Mouse (Mus musculus) thymus, adult 2 months (tissue): ENCODE results near the gene Cd79a. TPM values are rescaled to one million over a fixed set of nuclear protein-coding genes. Genes with fewer than 3 reads are reported as not detected.
"Not testable (repeated sequence)": the region's sequence is repeated elsewhere in the genome, so short reads cannot be mapped to it uniquely, and the experiment has no call there.

Experiments
- DNase-seq: peaks from one replicate; pipeline ENCODE4 v3.0.0; 2021
- H3K27ac ChIP-seq: fragments of 200-500 bp; 2 replicates; pipeline ENCODE4 v1.5.1; 2012; ENCODE audit warnings: low read length, control low read depth; ENCODE audit not compliant: control insufficient read depth, insufficient read depth
- H3K27me3 ChIP-seq: fragments of 200-500 bp; 2 replicates; pipeline ENCODE4 v1.6.1; 2012; ENCODE audit warnings: mild to moderate bottlenecking, low read length, moderate library complexity, mixed read lengths; ENCODE audit not compliant: control insufficient read depth, insufficient read depth
- H3K36me3 ChIP-seq: fragments of 200-500 bp; 2 replicates; pipeline ENCODE4 v1.6.1; 2012; ENCODE audit warnings: mild to moderate bottlenecking, low read length, moderate library complexity; ENCODE audit not compliant: control insufficient read depth, insufficient read depth
- H3K4me1 ChIP-seq: fragments of 200-500 bp; replicated peaks from 2 replicates; pipeline ENCODE4 v1.6.1; 2012; ENCODE audit warnings: low read length; ENCODE audit not compliant: control insufficient read depth, insufficient read depth
- H3K4me3 ChIP-seq: fragments of 200-500 bp; 2 replicates; pipeline ENCODE4 v1.5.1; 2012; ENCODE audit warnings: mild to moderate bottlenecking, low read length, control low read depth, moderate library complexity; ENCODE audit not compliant: control insufficient read depth, insufficient read depth
- CTCF ChIP-seq: fragments of 200-500 bp; IDR thresholded peaks from 2 replicates; pipeline ENCODE4 v1.5.1; 2012; ENCODE audit warnings: mild to moderate bottlenecking, control low read depth, low read length, moderate library complexity, borderline replicate concordance; ENCODE audit not compliant: control insufficient read depth, poor library complexity, insufficient read depth; ENCODE audit errors: extremely low read depth
- POLR2A ChIP-seq: fragments of 200-500 bp; IDR thresholded peaks from 2 replicates; pipeline ENCODE4 v1.6.1; 2012; ENCODE audit warnings: mild to moderate bottlenecking, low read length, control low read depth, moderate library complexity; ENCODE audit not compliant: control insufficient read depth, poor library complexity, insufficient read depth; ENCODE audit errors: extremely low read depth
- WGBS: fragments of 180-500 bp; shearing (Covaris S2); methylation state at CpG from one replicate; pipeline ENCODE4 v1.1.7; 2018; 5-methylcytosine and 5-hydroxymethylcytosine counted together
- polyA plus RNA-seq: library from polyadenylated mRNA; depleted of rRNA; stranded (reverse); fragments of >200 nt; gene quantifications from 2 replicates; pipeline ENCODE4 v1.2.3, GENCODE M21; 2012

Cd79a gene
- polyA plus RNA-seq, 1 experiment: 38.2 TPM

DNA sequence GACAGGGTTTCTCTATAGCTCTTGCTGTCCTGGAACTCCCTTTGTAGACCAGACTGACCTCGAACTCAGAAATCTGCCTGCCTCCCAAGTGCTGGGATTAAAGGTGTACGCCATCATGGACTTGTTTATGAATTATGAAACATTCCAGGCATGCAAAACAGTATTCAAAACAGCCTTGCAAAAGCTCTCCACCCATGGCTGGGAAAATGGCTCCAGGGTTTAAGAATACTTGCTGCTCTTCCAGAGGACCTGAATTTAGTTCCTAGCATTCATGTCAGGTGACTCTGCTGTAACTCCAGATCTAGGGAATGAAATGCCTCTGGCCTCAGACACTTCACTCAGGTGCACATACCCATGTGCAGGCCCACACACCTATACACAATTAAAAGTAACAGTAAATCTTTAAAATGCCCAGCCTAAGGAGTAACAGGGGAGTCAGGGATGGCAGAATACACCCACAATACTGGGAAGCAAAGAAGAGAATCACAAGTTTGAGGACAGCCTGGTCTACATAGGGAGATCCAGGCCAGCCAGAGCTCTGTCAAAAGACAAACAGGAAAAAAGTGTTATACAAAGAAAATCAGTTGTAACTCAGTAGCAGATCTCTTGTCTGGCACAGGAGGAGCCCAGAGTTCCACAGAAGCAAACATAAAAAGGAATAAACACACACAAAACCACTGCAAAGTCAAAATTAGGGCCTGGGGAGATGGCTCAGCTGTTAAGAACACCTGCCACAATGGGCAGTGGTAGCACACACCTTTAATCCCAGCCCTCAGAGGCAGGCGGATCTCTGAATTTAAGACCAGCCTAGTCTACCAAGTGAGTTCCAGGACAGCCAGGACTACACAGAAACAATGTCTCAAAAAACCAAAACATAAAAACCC is 5.7 kb upstream of the Cd79a start:
- H3K36me3 ChIP-seq: peaks cover 36% of the 10 kb centered on the region
- no peaks in the 10 kb centered on the region for H3K27me3 ChIP-seq
- H3K27ac ChIP-seq: peak overlapping the region; percentile 60; the same call in 1 of the 2 replicates
- TF ChIP-seq CTCF (no peak), POLR2A (no peak)
- DNase-seq: no peak
- 77% methylated on average over 3 of the region's 3 CpGs for WGBS
- peaks cover 2% of the 10 kb centered on the region for H3K4me1 ChIP-seq
- H3K4me3 ChIP-seq: no peak overlapping the region

DNA sequence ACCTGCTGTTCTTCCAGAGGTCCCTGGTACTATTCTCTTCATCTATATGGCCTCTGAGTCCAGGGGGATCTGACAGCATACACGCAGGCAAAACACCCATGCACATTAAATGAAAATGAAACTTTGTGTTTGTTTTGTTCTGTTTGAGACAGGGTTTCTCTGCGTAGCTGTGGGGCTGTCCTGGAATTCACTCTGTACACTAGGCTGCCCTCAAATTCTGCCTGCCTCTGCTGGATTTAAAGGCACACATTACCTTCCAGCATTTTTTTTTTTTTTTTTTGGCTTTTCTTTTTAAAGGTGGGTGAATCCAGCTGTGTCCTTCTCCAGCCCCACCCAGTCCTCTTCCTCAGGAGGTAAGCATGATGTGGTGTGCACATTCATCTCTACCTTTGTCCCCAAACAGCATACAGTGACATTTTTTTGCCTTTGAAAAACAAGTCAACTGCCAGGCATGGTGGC is 5.0 kb upstream of the Cd79a start:
- H3K27me3 ChIP-seq: no peaks in the 10 kb centered on the region
- no peak overlapping the region for H3K4me3 ChIP-seq
- WGBS: 86% methylated on average over 2 of the region's 2 CpGs
- peaks cover under 1% of the 10 kb centered on the region; the same call in 1 of the 2 replicates for H3K4me1 ChIP-seq
- H3K36me3 ChIP-seq: peaks cover 29% of the 10 kb centered on the region
- no peak for DNase-seq
- peak overlapping the region; percentile 82 for H3K27ac ChIP-seq
- TF ChIP-seq CTCF (no peak), POLR2A (no peak)

DNA sequence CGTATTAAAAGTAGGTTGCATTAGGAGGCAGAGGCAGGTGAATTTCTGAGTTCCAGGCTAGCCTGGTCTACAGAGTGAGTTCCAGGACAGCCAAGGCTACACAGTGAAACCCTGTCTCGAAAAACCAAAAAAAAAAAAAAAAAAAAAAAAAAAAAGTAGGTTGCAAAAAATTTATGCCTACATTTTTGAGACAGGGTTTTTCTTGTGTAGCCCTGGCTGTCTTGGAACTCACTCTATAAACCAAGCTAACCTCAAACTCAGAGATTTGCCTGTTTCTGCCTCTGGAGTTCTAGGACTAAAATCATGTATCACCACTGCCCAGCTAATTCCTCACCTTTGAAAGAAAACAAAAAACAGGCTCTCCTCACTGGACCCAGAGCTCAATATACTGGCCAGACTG is 1.4 kb upstream of the Cd79a start:
- 90% methylated on average over 2 of the region's 2 CpGs for WGBS
- H3K36me3 ChIP-seq, H3K27ac ChIP-seq, DNase-seq, H3K4me3 ChIP-seq, H3K4me1 ChIP-seq, H3K27me3 ChIP-seq: not testable (repeated sequence)

DNA sequence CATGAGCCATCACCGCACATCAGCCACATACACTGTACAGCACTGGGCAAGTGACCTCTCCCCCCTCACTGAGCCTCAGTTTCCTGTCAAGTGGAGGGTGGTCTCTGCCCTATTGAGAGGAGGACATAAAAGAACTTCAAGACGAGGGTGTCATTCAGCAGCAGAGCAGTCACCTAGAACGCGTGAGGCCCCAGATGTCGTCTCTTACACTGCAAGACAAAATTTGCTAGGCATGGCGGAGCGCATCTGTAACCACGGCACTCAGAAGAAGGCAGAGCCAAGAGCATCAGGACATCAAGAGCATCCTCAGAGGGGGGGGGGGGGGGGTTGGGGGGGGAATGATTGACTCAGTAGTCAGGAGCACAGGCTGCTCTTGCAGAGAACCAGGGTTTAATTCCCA is 912 bp upstream of the Cd79a start:
- DNase-seq: no peak
- no peak overlapping the region for H3K4me3 ChIP-seq
- 79% methylated on average over 8 of the region's 8 CpGs for WGBS
- TF ChIP-seq POLR2A: no peak
- TF ChIP-seq CTCF: no peak
- no peaks in the 10 kb centered on the region for H3K27me3 ChIP-seq
- H3K36me3 ChIP-seq: no peaks in the 10 kb centered on the region
- H3K27ac ChIP-seq: no peak overlapping the region
- H3K4me1 ChIP-seq: peaks cover 3% of the 10 kb centered on the region; the same call in 1 of the 2 replicates

DNA sequence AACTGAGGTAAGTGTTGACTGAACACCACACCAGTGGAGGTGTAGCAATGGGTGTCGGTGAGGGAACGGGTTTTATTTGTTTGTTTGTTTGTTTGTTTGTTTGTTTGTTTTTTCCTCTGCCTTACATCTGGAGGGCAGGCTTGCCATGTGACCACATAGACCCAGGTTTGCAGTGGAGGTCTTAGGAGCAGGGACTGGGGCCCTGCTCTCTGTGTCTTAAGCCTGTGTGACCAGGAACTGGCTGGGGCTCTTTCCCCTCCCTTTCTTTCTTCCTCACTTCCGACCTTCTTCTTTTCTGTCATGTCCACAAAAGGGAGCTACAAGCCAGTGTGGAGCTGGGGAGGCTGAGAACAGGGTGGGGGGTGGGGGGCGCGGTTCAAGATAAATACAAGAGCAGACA is 778 bp downstream of the Cd79a start:
- Histone ChIP-seq H3K27me3 (no peaks in the 10 kb centered on the region), H3K4me3 (no peak overlapping the region), H3K4me1 (peaks cover 13% of the 10 kb centered on the region), H3K36me3 (no peaks in the 10 kb centered on the region), H3K27ac (no peak overlapping the region)
- WGBS: 88% methylated on average over 5 of the region's 5 CpGs
- TF ChIP-seq POLR2A (no peak), CTCF (no peak)
- DNase-seq: no peak

DNA sequence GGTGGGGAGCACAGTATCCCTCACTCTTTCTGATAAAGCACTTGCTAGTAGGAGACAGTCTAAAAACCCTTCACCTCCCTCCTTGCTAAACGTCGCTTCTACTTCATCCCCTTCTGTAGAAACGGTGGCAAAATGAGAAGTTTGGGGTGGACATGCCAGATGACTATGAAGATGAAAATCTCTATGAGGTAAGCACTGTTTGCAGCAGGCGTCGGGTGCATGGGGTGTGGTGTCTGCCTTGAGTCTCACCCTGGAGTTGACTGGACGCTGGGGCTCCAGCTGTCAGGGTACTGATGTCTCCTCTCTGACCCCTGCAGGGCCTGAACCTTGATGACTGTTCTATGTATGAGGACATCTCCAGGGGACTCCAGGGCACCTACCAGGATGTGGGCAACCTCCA is 3.9 kb downstream of the Cd79a start:
- Histone ChIP-seq H3K36me3 (no peaks in the 10 kb centered on the region), H3K4me3 (no peak overlapping the region), H3K4me1 (peaks cover 24% of the 10 kb centered on the region), H3K27ac (0 out of 2 replicates have a peak overlapping the region, but pooled peaks have one; percentile 9), H3K27me3 (no peaks in the 10 kb centered on the region)
- TF ChIP-seq POLR2A: no peak
- no peak for TF ChIP-seq CTCF
- WGBS: 75% methylated on average over 6 of the region's 6 CpGs
- DNase-seq: no peak

DNA sequence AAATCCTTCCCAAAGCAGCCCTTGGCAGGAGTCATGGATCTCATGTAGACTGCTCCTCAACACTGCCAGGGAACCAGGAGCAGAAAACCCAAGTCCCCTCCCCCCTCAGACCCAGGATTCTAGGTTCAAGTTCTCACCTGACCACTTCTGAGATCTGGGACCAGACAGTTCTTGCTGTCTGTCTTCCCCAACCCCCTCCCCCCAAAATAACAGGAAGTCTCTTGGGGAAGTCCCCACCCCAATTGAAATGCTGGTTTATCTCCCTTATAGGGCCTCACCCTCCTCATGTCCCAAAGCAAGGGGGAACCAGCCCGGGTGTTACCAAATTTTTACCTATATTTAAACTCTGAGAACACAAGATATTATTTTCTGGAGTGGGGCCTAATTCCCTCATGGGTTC is 4.7 kb downstream of the Cd79a start:
- Histone ChIP-seq H3K27ac (peak overlapping the region; percentile 90), H3K36me3 (no peaks in the 10 kb centered on the region), H3K27me3 (no peaks in the 10 kb centered on the region), H3K4me3 (peak overlapping the region; percentile 91; the same call in 1 of the 2 replicates), H3K4me1 (peaks cover 29% of the 10 kb centered on the region)
- peak; percentile 33 for DNase-seq
- no peak for TF ChIP-seq POLR2A
- no peak for TF ChIP-seq CTCF
- 3% methylated on average over 1 of the region's 1 CpGs for WGBS
